Mouse (Mus musculus) gastrocnemius, postnatal 25 days (tissue): ENCODE measurements around the gene Lrcol1. TPM values are rescaled to one million over a fixed set of nuclear protein-coding genes. Genes with fewer than 3 reads are reported as not detected.
A peak's percentile ranks its signal among the peaks of the same experiment; 100 is the strongest.

ENCODE experiments used
- DNase-seq: peaks from one replicate; pipeline ENCODE4 v3.0.0; 2022
- total RNA-seq, 2 experiments: library from RNA; stranded (reverse); gene quantifications; 1 replicate in 1 of 2; 2 replicates in 1 of 2; pipeline ENCODE4 v1.2.3; 2021

Gene Lrcol1
- total RNA-seq, 2 experiments from 2014 or later, result not detected

GRCm38 (mm10) chr5:110386371-110387330 is 42.1 kb downstream of the Lrcol1 start:
- DNase-seq, result peak; percentile 64

GRCm38 (mm10) chr5:110387332-110387731 is 42.8 kb downstream of the Lrcol1 start:
- DNase-seq, result no peak

- no peak for DNase-seq
Measured at GRCm38 (mm10) chr5:110390631-110391030, 46.1 kb downstream of the Lrcol1 start.

- no peak for DNase-seq
Measured at GRCm38 (mm10) chr5:110392727-110393126, 48.2 kb downstream of the Lrcol1 start.

- DNase-seq, result no peak
Measured at GRCm38 (mm10) chr5:110395006-110395661, 50.6 kb downstream of the Lrcol1 start.

- DNase-seq, result no peak
Measured at GRCm38 (mm10) chr5:110401101-110401500, 56.6 kb downstream of the Lrcol1 start.

- DNase-seq, result no peak
Measured at GRCm38 (mm10) chr5:110402557-110402956, 58.0 kb downstream of the Lrcol1 start.

GRCm38 (mm10) chr5:110403931-110404330 is 59.4 kb downstream of the Lrcol1 start:
- no peak for DNase-seq

Other genes starting within 250 kb of the Lrcol1 start
- gene Plcxd1, start 244.8 kb upstream of the Lrcol1 start, total RNA-seq, result not detected
- 10 to 100 TPM; 12.3 to 13.4 TPM for gene Gtpbp6, start 236.5 kb upstream of the Lrcol1 start, total RNA-seq
- gene Zfp605, start 234.6 kb upstream of the Lrcol1 start, total RNA-seq, result 1 to 10 TPM; 3.1 to 3.8 TPM
- 10 to 100 TPM; 14.5 to 15.7 TPM for gene Chfr, start 208.9 kb upstream of the Lrcol1 start, total RNA-seq
- 10 to 100 TPM; 38.0 to 40.6 TPM for gene Golga3, start 168.0 kb upstream of the Lrcol1 start, total RNA-seq
- gene Ankle2, start 113.7 kb upstream of the Lrcol1 start, total RNA-seq, result 10 to 100 TPM; 24.3 to 24.4 TPM
- gene Pgam5, start 74.8 kb upstream of the Lrcol1 start, total RNA-seq, result 10 to 100 TPM; 21.8 to 24.1 TPM
- 10 to 100 TPM; 45.2 to 46.4 TPM for gene Pxmp2, start 58.5 kb upstream of the Lrcol1 start, total RNA-seq
- gene Pole, start 58.4 kb upstream of the Lrcol1 start, total RNA-seq, result 1 to 10 TPM in 1 of 2 experiments, under 1 TPM in 1; 0.92 to 1.4 TPM
- not detected for gene P2rx2, start 1.5 kb upstream of the Lrcol1 start, total RNA-seq
- 10 to 100 TPM; 23.6 to 32.1 TPM for gene Fbrsl1, start 103.8 kb downstream of the Lrcol1 start, total RNA-seq
- gene Galnt9, start 199.6 kb downstream of the Lrcol1 start, total RNA-seq, result not detected